Mouse (Mus musculus) heart, postnatal 36 days (tissue): ENCODE results near the gene Ndel1. TPM values are rescaled to one million over a fixed set of nuclear protein-coding genes. Genes with fewer than 3 reads are reported as not detected.

ENCODE experiments used
- DNase-seq, 2 experiments: peaks; one replicate each; pipeline ENCODE4 v3.0.0; 2021 to 2022
- intact Hi-C: fragments of 180-260 bp; cut with DNase I; formaldehyde crosslinking; loops from one replicate; pipeline ENCODE4 v1.15.1; 2025
- total RNA-seq, 2 experiments: library from RNA; stranded (reverse); gene quantifications; 2 replicates each; pipeline ENCODE4 v1.2.3; 2021

The Ndel1 gene
- total RNA-seq, 2 experiments from 2014 or later: 60.9 to 71.3 TPM

- DNase-seq: no peak
- intact Hi-C loops: no loop called here
Measured at GRCm38 (mm10) chr11:68787222-68787621, 84.4 kb downstream of the Ndel1 start.

- intact Hi-C loops: no loop called here
- no peak for DNase-seq
Measured at GRCm38 (mm10) chr11:68785813-68786212, 85.8 kb downstream of the Ndel1 start.

GRCm38 (mm10) chr11:68782336-68782735 lies 89.3 kb downstream of the Ndel1 start:
- intact Hi-C loops: no loop called here
- DNase-seq: no peak

- peak; percentile 22 to 31 for DNase-seq
- intact Hi-C loops: no loop called here
Measured at GRCm38 (mm10) chr11:68780466-68781114, 91.1 kb downstream of the Ndel1 start.

- no peak for DNase-seq
Measured at GRCm38 (mm10) chr11:68779735-68780465, 91.8 kb downstream of the Ndel1 start.

GRCm38 (mm10) chr11:68778855-68779254 lies 92.8 kb downstream of the Ndel1 start:
- intact Hi-C loops: no loop called here

More at GRCm38 (mm10) chr11:68779735-68780465, 91.8 kb downstream of the Ndel1 start:
- intact Hi-C loops: no loop called here

GRCm38 (mm10) chr11:68777933-68778332 lies 93.7 kb downstream of the Ndel1 start:
- intact Hi-C loops: no loop called here
- no peak for DNase-seq

More at GRCm38 (mm10) chr11:68778855-68779254, 92.8 kb downstream of the Ndel1 start:
- no peak for DNase-seq

- no peak for DNase-seq
- intact Hi-C loops: no loop called here
Measured at GRCm38 (mm10) chr11:68776147-68776655, 95.5 kb downstream of the Ndel1 start.

Other genes starting within 250 kb of the Ndel1 start
- gene Myh10, start 180.3 kb downstream of the Ndel1 start, total RNA-seq: 10 to 100 TPM; 23.0 to 26.4 TPM
- gene Rnf222, start 16.7 kb upstream of the Ndel1 start, total RNA-seq: not detected
- 100 to 1,000 TPM; 655 to 678 TPM for gene Rpl26, start 29.7 kb upstream of the Ndel1 start, total RNA-seq
- not detected for gene Odf4, start 55.2 kb upstream of the Ndel1 start, total RNA-seq
- 10 to 100 TPM; 25.6 to 32.5 TPM for gene Arhgef15, start 85.6 kb upstream of the Ndel1 start, total RNA-seq
- 1 to 10 TPM; 5.0 to 5.8 TPM for gene Slc25a35, start 96.3 kb upstream of the Ndel1 start, total RNA-seq
- 10 to 100 TPM; 78.9 to 97.0 TPM for gene Rangrf, start 103.3 kb upstream of the Ndel1 start, total RNA-seq
- gene Pfas, start 136.6 kb upstream of the Ndel1 start, total RNA-seq: 1 to 10 TPM; 5.8 to 8.3 TPM
- 10 to 100 TPM; 12.5 to 14.3 TPM for gene Ctc1, start 144.1 kb upstream of the Ndel1 start, total RNA-seq
- gene Aurkb, start 173.8 kb upstream of the Ndel1 start, total RNA-seq: 1 to 10 TPM in 1 of 2 experiments, under 1 TPM in 1; 0.72 to 1.2 TPM
- 10 to 100 TPM; 16.0 to 17.1 TPM for gene Borcs6, start 187.9 kb upstream of the Ndel1 start, total RNA-seq
- gene Tmem107, start 198.9 kb upstream of the Ndel1 start, total RNA-seq: 1 to 10 TPM; 4.2 to 6.1 TPM
- gene Vamp2, start 216.6 kb upstream of the Ndel1 start, total RNA-seq: 10 to 100 TPM; 50.5 to 72.7 TPM
- gene Per1, start 223.4 kb upstream of the Ndel1 start, total RNA-seq: 10 to 100 TPM; 34.2 to 82.1 TPM
- gene Hes7, start 248.5 kb upstream of the Ndel1 start, total RNA-seq: not detected